Mouse (Mus musculus): ENCODE data around the gene Myo1h. TPM values are rescaled to one million over a fixed set of nuclear protein-coding genes. Genes with fewer than 3 reads are reported as not detected.

Gene Myo1h
- total RNA-seq, 2 experiments from 2014 or later, result 3.8 to 5.6 TPM

GRCm38 (mm10) chr5:114279382-114280143, 9.4 kb upstream of the Myo1h start:
- TF ChIP-seq CTCF (conservative IDR thresholded peaks at IDR 0.05), result no peak
- Histone ChIP-seq H3K4me3 (no peak overlapping the region), H3K27ac (no peak overlapping the region)
- DNase-seq (ENCODE audit: low spot score in 2 of 2), result no peak

- no peak for DNase-seq (ENCODE audit: low spot score in 2 of 2)
- no peak overlapping the region for H3K27ac ChIP-seq
- H3K4me3 ChIP-seq, result no peak overlapping the region
- TF ChIP-seq CTCF (conservative IDR thresholded peaks at IDR 0.05), result no peak
Measured at GRCm38 (mm10) chr5:114282346-114282745, 6.6 kb upstream of the Myo1h start.

- no peak overlapping the region for H3K4me3 ChIP-seq
- peak overlapping the region; percentile 62; the same call in 1 of the 2 replicates for H3K27ac ChIP-seq
- TF ChIP-seq CTCF (conservative IDR thresholded peaks at IDR 0.05), result no peak
- peak; percentile 29 to 39 for DNase-seq (ENCODE audit: low spot score in 2 of 2)
Measured at GRCm38 (mm10) chr5:114284604-114285397, 4.2 kb upstream of the Myo1h start.

GRCm38 (mm10) chr5:114285398-114285700, 3.6 kb upstream of the Myo1h start:
- H3K27ac ChIP-seq, result peak overlapping the region; percentile 62; the same call in 1 of the 2 replicates
- TF ChIP-seq CTCF (conservative IDR thresholded peaks at IDR 0.05), result no peak
- no peak overlapping the region for H3K4me3 ChIP-seq
- DNase-seq (ENCODE audit: low spot score in 2 of 2), result peak in 1 of 2 experiments; percentile 46

GRCm38 (mm10) chr5:114286102-114286501, 2.9 kb upstream of the Myo1h start:
- Histone ChIP-seq H3K27ac (no peak overlapping the region), H3K4me3 (no peak overlapping the region)
- no peak for DNase-seq (ENCODE audit: low spot score in 2 of 2)
- peak; percentile 54 for TF ChIP-seq CTCF (conservative IDR thresholded peaks at IDR 0.05)

GRCm38 (mm10) chr5:114286872-114287571, 1.9 kb upstream of the Myo1h start:
- no peak for DNase-seq (ENCODE audit: low spot score in 2 of 2)
- H3K27ac ChIP-seq, result no peak overlapping the region
- no peak overlapping the region for H3K4me3 ChIP-seq
- TF ChIP-seq CTCF (conservative IDR thresholded peaks at IDR 0.05), result no peak

GRCm38 (mm10) chr5:114288396-114288795, 570 bp upstream of the Myo1h start:
- no peak overlapping the region for H3K27ac ChIP-seq
- DNase-seq (ENCODE audit: low spot score in 2 of 2), result no peak
- TF ChIP-seq CTCF (conservative IDR thresholded peaks at IDR 0.05), result no peak
- no peak overlapping the region for H3K4me3 ChIP-seq

- Histone ChIP-seq H3K4me3 (no peak overlapping the region), H3K27ac (no peak overlapping the region)
- peak in 1 of 2 experiments; percentile 16 for DNase-seq (ENCODE audit: low spot score in 2 of 2)
- TF ChIP-seq CTCF (conservative IDR thresholded peaks at IDR 0.05), result no peak
Measured at GRCm38 (mm10) chr5:114290004-114290403, 1.0 kb downstream of the Myo1h start.

GRCm38 (mm10) chr5:114296693-114297631, 8.0 kb downstream of the Myo1h start:
- H3K4me3 ChIP-seq, result no peak overlapping the region
- H3K27ac ChIP-seq, result no peak overlapping the region
- DNase-seq (ENCODE audit: low spot score in 2 of 2), result no peak
- TF ChIP-seq CTCF (conservative IDR thresholded peaks at IDR 0.05), result peak; percentile 66

- no peak for DNase-seq (ENCODE audit: low spot score in 2 of 2)
- Histone ChIP-seq H3K4me3 (no peak overlapping the region), H3K27ac (no peak overlapping the region)
- TF ChIP-seq CTCF (conservative IDR thresholded peaks at IDR 0.05), result no peak
Measured at GRCm38 (mm10) chr5:114298212-114298894, 9.4 kb downstream of the Myo1h start.

GRCm38 (mm10) chr5:114299156-114299855, 10.3 kb downstream of the Myo1h start:
- Histone ChIP-seq H3K27ac (no peak overlapping the region), H3K4me3 (no peak overlapping the region)
- no peak for DNase-seq (ENCODE audit: low spot score in 2 of 2)
- no peak for TF ChIP-seq CTCF (conservative IDR thresholded peaks at IDR 0.05)
